Mouse (Mus musculus) lung, postnatal 36 days (tissue): Measurements from ENCODE around the gene Pafah1b2.
A peak's percentile ranks its signal among the peaks of the same experiment; 100 is the strongest.

Source experiments
- DNase-seq: peaks from one replicate; pipeline ENCODE4 v3.0.0; 2022; ENCODE audit warnings: mixed read lengths

The Pafah1b2 gene

DNA sequence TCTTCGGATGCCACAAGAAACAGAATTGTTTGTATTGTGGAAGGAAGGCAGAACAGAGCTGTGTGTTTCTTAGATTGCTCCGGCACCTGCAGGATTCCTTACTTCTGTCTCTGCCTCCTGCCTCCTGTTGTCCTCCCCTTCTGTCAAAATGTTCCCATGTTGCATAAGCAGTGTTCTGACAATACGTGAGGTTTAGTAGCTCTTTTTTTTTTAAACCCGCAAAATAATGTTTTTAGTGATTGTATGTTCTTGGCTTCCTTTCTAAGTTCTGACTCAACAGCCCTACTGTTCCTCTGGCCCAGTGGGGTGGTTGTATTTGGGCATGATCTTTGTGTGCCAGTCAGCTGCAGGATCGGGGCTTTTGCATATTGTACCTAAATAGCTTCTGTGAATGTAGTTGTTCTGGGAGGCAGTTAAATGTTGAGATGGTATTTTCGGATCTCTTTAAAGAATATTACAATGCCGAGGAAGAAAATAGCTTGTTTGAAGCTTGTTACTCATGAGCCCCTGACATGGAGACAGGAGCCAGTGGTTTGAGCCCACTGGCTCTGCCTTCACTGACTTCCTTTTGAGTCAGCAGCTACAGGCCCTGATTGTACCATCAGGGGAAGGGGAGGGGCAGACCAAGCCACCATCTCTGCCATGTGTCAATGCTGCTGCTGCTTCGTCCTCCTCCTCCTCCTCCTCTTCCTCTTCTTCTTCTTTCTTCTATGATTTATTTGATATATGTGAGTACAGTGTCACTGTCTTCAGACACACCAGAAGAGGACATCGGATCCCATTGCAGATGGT, 13.8 kb upstream of the Pafah1b2 start:
- no peak for DNase-seq

DNA sequence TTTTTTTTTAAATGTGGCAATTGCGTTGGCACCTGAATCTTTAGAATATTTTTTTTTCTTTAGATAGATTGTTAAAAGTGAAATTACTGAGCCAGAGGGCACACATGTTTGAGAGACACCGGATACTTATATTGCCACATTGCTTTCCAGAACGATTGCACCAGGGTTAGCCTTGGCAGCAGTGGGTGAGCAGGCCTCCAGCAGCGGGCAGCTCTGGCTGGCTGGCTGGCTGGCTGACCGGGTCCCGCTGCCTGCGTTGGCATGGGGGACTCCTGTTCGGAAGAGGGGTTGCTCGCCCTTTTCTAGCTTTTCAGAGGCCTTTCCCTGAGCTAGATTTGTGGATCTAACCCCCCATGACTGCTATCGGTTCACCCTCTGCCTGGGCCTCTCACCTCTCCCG, 11.1 kb upstream of the Pafah1b2 start:
- no peak for DNase-seq

DNA sequence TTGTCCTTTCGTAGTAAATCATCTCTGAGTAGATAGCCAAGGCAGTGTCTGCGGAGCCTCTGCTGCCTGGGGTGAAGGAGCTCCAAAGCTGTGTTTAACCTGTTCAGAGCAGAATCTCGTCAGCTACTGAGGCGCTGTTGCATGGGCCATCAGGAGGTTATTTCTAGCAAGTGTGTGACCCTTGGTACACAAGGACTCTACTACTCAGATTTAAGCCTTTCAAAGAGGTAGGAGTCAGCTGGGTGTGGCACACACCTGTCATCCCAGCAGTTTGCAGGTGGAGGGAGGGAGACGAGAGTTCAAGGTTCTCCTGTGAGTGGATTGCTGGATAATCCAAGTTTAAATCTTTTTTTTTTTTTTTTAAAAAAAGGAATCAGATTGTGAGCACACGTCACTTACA, 7.5 kb upstream of the Pafah1b2 start:
- DNase-seq = no peak

DNA sequence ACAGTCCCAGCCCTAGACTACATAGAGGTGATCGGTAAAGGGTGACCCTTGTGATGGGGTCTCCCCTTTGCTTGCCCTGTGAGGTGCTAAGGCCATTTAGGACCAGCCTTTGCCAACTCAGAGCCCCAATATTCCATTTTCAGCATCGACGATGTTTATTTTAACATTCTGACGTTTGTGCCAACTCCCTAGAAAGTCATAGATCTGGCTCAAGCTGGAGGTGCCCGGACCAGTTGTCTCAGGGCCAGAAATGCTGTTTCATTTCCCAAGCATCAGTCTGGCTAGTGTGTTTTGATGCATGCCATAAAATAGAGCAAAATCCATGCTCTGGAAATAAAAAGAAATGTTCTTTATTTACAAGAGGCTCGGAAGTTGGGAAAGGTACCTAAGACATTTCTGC, 5.8 kb upstream of the Pafah1b2 start:
- no peak for DNase-seq

DNA sequence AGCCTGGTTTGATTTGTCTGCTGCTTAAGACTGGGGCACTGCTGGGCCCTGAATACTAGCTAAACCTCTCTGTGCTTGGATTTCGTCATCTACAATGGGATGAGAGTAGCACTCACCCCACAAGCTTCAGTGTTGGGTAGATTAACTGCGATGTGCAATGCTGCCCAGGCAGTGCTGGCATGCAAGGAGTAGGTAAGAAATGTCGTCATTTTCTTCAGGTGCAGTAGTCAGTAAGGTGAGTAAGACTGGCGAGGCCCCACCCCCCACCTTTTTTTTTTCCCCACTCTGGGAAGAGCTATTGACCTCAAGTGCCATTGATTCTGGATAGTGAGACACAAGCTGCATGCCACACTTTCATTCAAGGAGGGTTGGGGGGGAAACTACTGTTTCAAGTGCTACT, 3.9 kb upstream of the Pafah1b2 start:
- peak; percentile 69 for DNase-seq

DNA sequence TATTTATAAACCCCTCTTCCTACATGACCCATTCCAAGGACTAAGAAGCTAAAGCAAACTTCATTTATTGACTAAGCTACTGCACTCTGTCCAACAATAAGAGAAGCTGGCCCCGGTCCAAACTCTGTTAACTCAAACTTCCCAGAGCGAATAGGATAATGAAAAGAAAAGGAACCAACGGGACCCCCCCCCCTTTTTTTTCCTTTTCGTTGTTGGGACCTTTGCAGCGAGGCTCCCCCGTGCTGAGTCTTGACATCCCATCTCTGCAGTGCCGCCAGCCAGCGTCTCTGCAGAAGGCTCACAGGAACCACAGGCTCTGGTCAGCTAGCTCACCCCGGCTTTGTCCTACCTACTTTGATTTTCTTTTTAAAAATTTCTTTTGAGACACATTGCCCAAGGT, 3.3 kb upstream of the Pafah1b2 start:
- peak; percentile 73 for DNase-seq

DNA sequence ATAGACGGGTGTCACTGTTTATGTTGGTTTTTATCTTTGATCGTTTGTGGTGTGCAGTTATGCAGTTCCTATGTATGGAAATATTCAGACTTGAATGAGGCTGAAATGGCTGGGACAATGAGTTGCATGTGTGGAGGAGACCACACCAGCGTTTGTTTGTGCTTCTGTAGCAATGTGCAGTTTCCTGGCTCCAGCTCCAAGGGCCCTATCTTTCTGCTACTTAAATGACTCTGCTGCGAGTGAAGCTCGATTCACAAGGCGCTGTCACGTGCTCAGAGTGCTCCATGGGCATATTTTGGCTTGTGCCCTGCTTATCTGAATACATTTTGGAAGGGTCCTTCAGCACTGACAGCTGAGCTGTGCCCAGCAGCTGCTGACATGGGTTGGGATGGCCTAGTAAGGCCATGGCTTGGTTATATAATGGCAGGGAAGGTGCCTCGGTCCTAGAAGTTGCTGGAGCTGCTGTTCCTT, 2.6 kb upstream of the Pafah1b2 start:
- DNase-seq = peak; percentile 61

DNA sequence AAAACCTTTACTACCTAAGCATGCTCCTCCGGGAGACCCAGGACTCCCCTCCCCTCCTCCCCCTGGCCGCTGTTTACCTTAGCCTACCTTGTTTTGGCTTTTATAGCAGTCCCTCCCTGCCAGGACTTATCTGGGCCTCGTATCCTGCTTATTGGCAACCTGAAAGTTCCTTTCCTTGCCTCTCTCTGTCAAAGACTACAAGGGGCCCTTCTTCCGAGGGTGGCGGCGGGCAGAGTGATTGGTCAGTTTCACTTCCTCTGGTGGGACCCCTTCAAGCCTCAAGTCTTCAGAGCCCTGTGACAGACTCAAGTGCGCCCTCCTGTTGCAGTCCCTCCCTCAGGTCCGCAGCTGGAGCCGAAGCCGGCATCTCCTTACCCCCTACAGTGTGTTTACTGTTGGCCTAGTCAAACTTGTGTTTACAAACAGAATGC, 1.8 kb upstream of the Pafah1b2 start:
- DNase-seq = peak; percentile 73

DNA sequence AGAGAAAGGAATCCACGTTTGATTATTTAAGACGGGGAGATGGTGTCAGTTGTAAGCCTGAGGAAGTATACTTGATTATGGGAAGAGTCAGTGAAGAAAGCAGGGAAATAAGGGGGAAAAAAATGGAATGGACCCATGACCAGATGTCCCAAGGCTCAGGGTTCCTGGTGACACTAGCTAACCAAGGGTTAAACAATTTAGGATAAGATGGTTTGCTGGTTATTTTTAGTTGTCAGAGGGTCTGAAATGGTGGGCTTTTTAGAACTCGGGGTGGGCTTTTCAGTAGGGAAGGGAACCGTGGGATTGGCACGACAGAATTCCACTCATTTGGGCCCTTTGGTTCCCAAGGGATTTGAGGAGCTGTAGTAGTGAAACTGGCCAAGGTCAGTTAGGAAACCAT, 1.1 kb upstream of the Pafah1b2 start:
- no peak for DNase-seq

DNA sequence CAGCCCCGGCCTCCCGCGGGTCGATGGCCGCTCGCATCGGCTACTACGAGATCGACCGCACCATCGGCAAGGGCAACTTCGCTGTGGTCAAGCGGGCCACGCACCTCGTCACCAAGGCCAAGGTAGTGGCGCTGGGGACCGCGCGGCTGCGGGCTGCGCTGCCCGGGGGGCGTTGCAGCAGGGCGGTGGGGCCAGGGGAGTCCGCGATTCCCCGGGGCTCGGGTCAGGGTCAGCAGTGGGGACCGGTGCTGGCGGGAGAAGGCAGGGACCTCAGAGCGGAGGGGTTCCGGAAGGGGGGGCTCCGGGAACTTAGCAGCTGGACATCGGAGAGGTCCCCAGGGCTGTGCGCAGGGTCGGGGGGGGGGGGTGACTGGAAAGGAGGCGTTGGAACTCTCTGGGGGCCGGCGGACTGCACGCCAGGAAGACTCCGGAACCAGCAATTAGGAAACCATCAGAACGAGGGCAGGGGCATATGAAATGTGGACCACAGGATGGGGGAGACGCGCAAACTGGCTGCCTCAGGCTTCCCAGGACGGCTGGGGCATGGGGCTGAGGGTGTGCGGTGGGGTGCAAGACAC, 608 bp upstream of the Pafah1b2 start:
- DNase-seq = peak; percentile 39

DNA sequence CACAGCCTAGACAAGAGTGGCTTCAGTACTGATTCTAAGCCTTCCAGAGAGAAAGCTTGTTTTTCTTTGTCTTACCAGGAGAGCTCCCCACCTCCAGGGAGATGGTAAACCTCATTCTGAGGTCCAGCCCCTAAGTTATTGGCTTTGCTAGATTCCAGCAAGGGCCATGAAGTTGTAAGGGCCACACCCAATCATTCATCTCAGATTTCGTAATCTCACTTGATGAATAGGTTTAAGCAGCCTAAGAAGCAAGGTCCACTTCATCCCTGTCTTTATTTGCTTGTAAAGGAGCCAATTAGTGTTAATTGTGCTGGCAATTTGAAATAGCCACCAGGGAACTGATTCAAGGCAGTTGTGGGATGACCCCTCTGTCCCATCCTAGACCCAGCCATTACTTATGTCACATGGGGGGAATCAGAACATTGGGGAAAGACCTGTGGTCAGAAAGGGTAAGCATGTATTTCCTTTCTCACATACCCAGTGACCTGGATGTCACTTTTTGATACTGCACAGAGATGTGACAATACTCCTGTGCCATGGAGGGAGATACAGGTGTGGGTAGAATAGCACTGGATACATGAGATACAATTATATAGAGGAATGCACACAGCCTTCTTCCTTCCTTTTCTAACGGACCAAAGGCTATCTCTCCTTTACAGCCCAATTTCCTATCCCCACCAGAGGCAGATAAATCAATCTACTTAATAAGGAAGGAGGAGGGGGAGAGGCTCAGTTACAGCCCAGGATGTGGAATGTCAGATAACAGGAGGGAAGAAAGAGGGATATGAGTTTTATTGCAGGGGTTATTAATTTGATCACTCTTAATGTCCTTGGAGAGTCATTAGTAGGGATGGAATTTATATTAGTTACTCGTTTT, 1.2 kb downstream of the Pafah1b2 start:
- DNase-seq = no peak

DNA sequence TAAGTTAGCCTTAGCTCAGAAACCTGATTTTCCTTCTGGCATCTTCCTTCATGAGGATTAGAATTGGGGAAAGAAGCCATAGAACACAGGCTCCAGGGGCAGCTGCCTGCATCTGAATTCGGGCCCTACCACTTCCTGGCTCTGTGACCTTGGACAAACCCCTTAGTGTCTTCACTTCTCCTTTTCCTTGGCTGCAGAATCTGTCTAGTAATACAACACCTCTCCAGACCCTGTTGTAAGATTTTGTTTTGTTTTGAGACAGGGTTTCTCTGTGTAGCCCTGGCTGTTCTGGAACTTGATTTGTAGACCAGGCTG, 2.9 kb downstream of the Pafah1b2 start:
- peak; percentile 42 for DNase-seq

DNA sequence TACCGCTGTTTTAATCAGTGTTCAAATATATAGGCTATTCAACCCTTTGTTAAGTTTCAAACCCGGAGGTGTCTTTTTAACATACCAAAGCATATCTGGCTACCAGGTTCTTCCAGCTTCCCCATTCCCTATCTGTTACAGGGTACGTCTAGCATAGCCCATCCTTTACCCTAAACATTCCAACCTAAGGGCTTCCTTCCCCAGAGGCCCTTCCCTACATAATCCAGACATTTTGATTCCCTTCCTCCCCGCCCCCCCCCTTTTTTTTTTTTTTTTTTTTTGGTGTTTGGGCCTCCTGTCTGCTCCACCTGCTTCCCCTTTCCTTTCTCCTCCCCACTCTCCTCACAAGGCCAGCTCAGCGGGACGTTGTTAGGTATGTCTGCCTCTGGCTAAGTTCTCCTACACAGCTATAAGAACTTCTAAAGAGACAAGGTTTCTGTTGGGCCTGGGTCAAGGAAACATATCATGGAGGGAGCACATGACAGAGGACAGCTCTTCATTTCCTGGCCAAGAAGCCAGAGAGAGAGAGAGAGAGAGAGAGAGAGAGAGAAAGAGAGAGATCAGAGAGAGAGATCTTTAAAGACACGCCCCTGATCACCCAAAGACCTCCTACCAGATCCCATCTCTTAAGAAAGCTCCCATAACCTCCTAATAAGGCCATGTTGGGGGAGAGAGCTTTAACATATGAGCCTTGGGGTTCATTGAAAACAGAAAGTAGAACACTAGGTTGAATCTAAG, 3.4 kb downstream of the Pafah1b2 start:
- DNase-seq = no peak

DNA sequence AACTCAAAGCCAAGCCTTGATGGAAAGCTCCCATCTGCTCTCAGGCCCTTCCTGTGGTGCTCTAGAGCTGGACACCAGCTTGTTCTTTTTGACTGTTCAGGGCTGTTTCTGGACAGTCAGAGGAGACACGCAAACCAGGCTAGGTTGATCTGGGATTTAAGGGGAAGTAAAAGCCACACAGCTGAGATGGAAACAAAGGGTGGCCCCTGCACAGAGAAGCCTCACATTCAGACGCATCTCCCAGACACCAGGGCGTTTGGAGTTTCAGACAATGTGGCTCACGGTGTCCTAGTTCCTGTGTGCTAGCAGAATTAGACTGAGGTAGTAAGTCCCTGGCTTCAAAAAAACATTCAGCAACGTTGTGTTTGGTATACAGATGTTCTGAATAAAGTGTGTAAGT, 6.3 kb downstream of the Pafah1b2 start:
- no peak for DNase-seq

DNA sequence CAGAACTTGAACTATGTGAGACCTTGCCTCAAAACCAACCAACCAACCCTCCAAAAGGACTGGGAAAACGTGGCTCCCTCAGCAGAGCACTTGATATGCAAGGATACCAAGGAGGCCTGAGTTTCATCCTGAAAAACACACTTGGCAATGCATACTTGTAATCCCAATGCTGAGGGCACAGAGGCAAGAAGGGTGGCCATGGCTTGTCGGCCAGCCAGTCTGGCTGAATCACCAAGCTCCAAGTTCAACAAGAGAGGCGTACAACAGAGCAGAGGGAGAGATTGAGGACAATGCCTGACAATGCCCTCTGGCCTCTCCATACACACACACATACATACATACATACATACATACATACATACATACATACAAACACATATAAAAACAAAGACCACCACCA, 8.0 kb downstream of the Pafah1b2 start:
- DNase-seq = no peak

DNA sequence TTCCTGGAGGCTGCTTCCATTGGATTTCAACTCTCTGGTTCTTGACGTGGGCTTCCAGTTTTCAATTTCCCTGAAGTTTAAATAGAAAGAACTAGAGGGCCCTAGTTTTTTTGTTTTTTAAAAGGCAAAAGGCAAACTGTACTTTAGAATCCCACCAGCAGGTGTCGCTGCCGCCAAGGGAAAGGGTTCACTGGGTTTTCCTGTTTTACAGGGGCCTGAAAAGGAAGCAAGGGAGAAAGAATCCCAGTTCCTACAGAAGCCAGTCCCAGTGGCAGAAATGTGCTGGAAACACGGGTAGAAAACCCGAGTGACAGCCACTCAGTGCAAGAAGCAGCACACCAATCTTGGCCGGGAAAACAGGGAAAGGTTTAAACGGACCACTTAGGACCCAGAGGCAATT, 8.8 kb downstream of the Pafah1b2 start:
- peak; percentile 83 for DNase-seq

DNA sequence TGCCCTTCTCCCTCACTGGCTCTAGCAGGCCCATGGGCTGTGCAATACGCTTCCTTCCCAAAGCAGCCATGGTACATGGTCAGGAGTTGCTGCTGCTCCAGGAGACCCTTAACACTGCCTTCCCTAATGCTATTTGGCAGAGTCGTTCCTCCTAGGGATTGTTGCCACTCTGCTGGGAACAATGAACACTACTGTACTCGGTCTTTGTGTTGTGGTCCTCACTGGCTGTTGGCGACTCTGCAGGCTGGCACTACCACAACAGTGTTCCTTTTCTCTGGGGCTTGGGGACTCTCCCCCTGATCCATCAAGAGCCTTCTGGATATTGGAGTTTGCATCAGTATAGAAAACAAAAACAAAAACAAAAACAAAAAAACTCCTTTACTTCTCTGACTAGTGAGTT, 13.5 kb downstream of the Pafah1b2 start:
- no peak for DNase-seq

DNA sequence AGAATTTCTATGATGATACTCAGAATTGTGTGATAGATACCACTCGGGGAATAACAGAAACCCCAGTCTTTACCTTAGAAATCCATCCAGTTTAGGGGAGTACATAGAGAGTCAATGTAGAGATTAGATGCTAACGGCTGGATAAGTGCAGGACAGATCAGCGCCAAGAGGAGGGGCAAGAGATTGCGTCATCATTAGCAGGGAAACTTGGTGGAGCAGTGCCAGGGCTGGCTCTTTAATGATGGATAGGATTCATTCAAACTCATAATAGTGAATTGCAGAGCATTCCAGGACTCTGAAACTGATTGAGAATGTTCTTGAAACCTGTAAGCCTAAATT, 27.3 kb downstream of the Pafah1b2 start:
- DNase-seq = peak; percentile 90

DNA sequence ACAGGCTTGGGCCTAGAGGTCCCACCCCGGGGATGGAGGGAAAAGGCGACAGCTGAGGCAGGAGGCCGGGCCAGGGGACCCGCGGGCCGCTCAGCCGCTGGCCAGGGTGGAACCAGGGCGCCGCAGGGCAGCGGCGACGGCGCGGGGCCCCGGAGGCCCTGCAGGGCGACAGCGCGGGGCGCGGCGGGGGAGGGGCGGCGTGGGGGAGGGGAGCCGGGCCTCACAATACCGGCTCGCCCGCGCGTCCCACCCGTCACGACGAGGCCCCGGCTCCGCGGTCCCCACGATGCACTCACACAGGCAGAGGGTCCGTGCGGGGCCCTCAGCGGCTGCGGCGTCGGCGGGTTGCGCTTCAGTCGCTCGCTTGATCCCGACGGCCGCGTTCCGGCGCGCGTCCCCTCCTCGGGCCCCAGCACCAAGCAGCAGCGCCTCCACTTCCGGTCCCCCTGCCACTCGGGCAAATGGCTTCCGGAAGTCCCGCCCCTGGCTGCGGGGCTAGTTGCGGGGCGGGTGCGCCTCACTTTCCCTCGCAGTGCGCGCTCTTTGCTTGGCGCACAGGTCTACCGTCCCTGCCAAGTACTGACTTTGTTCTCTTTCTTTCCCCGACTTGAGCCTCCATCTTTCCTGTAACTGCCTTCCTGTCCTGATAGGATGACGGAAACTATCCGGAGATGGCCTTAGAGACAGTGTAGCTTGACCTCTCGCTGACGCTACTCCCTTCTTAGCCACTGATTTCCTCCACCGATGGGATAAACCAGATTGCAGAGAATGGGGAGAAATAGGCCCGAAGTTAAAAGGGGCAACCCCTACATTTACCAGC, 27.9 kb downstream of the Pafah1b2 start:
- peak; percentile 92 for DNase-seq

DNA sequence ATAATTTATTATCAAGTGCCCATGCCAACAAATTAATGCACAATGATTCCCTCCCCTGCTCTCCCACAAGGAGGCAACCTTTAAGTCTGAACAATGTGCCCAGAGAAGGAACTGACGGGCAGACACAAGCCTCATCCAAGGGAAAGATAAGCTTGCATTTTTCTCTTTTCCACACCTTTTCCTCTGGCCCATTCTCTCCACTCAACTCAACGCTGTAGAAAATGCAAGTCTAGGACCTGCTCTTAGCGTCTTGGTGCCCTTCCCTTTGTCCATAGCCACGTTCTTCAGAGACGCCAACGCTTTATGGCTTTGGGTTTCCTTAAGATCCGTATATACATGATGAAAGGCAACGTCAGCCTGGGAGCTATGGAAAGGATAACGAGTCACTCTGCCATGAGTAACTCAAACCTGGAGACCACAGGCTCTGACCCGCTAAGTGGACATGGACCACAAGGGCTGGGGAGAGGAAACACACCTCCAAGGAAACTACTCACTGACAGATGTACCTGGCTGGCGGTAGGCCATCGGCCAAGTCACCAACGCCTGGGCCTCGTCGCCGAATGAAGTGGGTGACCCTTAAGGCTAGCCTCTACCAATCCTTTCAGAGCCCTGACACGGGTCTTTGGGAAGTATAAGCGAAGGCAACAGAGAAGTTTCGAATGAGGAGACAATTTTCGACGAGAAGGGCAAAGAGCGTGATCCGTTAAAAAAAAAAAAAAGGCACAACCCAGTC, 28.6 kb downstream of the Pafah1b2 start:
- peak; percentile 16 for DNase-seq

DNA sequence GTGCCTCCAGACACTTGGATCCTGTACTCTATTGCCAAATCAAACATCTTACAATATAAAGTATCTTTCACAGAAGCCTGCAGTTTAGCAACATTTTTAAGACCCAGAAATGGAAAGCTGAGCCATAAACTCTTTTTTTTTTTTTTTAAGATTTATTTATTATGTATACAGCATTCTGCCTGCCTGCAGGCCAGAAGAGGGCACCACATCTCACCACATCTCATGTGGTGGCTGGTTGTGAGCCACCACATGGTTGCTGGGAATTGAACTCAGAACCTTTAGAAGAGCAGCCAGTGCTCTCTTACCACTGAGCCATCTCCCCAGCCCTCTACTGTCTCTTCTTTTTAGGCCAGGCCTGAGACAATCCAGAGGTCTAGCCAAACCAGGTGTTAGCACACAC, 31.2 kb downstream of the Pafah1b2 start:
- no peak for DNase-seq

DNA sequence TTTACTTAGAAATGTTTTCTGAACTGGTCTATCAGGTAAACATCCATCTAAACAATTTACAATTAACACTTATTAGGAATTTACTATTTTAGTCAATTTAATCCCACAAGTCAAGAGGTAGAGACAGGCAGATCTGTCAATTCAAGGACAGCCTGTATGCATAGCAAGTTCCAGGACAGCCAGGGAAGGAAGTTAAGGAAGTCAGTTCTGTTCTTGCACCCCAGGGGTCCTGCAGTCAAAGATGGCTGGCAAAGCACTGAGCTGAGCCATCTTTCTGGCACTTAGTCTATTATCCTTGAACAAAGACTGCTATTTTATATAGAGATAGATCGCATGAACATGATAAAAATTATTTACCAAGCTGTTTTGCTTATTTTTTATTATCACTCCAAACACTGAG, 31.9 kb downstream of the Pafah1b2 start:
- no peak for DNase-seq
